Mouse (Mus musculus): ENCODE results near the gene Inpp5d.
A peak's percentile ranks its signal among the peaks of the same experiment; 100 is the strongest.

The Inpp5d gene

DNA sequence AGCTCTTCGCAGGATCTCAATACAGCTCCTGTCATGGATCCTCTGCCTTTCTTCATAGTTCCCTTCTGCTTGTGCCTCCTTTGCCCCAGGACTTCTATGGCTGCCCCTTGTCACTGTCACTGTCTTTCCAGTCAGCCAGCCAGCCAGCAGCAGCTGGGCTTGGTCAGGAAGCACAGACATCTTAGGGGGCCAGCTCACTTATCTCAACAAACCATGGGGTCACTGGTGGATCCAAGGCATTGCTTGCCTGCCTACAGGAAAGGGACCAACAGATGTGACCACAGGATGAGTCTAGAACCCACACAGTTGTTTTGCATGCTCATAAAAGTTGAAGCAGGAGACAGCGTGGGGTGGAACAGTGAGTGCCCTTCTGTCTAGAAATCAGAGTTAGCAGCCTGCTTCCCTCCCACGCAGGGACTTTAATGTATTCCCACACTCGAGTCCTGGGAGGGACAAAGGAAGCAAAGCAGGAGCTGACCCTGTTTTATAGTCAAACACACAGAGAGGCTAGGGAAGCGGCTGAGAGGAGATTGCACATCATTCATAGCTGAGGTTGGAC is 79.9 kb downstream of the Inpp5d start:
- peak in 1 of 2 experiments; percentile 42 for DNase-seq (ENCODE audit: low spot score in 2 of 2)

DNA sequence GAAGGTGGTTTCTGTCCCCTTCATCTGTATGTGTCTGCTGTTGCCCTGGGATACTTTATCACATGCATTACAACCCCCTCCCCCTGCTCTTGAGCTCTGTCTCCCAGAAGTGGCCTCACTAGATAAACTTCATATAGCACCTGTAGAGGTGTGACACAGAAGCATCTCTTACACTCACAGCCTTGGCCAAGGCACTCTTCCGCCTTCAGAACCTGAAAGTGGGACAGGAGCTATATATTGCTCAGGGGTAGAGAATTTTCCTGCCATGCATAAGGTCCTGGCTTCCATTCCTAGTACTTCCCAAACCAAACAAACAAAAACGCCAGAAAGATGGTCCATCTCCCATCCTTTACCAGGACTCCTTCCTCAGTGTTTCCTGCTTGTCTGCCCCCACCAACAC is 84.1 kb downstream of the Inpp5d start:
- DNase-seq (ENCODE audit: low spot score in 2 of 2) = no peak

DNA sequence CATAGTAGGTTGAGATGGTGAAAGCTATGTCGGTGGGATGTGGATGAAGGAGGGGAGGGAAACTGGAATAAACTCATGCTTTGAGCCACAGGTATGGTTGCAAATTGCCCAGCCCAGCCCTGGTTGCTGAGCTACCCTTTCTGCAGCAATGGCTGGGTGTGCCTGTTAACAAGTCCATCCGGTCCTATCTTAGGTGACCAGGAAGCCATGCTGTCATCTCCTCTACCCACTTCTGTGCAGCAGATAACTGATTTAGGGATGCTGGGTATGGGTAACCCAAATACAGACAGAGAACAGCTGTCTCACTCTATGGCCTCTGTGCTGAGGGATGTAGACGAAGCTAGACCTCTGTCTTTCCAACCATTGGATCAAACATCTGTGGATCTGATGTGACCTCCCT is 86.2 kb downstream of the Inpp5d start:
- no peak for DNase-seq (ENCODE audit: low spot score in 2 of 2)

DNA sequence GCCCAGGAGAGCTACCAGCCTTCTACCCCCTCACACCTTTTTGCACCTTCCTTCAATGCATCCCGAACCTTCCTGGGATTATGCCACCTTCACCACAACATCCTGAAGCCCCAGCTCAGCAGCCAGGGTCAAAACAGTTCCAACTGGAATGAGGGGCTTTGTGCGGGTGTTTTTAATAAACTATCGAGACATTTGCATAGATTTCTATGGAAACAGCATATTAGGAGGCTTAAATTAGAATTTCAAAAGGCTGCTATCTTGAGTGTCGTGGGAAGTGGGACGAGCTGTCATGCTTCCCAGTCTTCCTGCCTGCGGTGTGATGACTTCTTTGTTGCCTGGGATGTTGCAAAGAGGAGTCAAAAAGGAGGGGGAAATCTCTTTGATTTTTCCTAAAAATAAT is 88.9 kb downstream of the Inpp5d start:
- peak; percentile 58 to 87 for DNase-seq (ENCODE audit: low spot score in 2 of 2)

DNA sequence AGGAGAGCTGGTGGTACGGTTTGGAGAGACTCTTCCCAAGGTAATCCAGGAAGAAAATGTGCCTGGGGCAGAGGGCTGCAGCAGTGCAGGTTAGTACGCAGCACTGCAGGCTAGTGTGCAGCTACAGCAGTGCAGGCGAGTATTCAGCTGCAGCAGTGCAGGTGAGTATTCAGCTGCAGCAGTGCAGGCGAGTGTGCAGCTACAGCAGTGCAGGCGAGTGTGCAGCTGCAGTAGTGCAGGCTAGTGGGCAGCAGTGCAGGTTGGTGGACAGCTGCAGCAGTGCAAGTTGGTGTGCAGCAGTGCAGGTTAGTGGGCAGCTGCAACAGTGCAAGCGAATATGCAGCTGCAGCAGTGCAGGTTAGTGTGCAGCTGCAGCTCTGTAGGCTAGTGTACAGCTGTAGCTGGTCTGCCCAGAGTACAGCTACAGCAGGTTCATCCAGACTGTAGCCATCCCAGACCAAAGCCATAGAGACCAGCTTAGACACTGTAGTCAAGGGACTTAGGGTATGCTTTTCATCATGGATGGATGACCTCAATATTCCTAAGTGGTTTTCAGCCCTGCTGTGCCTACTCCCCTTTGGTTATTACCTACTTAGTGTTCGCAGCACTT is 89.7 kb downstream of the Inpp5d start:
- no peak for DNase-seq (ENCODE audit: low spot score in 2 of 2)

DNA sequence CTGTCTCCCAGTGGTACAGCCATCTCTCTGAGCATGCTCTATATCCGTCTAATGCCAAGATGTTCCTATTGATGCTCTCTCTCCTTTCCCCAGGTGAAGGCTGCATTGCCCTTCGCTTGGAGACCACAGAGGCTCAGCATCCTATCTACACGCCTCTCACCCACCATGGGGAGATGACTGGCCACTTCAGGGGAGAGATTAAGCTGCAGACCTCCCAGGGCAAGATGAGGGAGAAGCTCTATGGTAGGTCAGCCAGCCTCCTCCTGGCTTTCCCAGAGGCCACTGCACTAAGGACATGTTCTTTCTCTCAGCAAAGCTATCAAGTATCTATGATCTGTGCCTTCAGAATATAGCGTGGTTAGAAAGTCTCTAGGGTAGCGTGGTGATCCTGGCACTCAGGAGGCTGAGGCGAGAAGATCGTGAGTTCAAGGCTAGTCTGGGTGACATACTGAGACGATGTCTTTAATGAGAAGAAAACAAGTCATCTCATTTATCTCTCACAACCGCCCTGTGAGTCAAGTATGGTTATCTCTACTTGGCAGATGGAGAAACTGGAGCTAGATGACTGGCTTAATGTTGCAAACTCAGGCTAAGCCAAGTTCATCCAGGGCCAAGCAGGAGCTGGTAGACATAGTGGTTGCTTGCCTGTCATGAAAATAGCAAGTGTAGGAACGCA is 92.0 kb downstream of the Inpp5d start:
- no peak for DNase-seq (ENCODE audit: low spot score in 2 of 2)

DNA sequence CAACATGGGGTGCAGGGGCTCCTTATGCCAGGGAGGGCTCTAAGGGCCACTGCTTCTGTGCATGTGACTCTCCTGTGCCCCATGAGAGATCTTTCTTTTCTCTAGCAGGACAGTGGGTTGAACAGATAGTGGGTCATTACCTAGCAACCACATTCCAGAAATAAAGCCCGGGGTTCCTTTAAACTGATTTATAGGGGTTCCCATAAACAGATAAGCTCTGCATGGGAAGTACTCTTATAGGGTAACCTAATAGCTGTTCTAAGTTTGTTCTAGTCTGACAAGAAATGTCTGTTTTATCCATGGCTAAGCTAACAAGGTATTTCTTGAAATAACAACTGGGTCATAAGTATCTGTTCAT is 92.5 kb downstream of the Inpp5d start:
- no peak for DNase-seq (ENCODE audit: low spot score in 2 of 2)

DNA sequence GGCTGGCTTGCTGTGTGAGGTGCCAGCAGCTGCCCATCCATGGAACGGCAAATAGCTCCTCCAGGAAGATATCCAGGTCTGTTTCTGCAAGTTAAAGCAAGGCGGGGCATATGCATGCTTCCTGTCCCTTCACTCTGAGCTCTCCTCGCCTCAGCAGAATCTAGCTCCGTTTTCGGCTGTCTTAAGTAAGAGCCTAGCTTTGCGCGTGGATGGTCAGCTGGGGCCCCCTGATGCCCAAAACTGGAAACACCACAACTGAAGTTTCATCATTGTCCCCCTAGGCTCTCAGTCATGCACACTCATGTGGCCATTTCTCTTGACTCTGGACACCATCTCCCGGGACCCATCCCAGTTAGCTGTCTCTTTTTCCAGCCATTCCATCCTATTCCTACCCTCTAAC is 101.3 kb downstream of the Inpp5d start:
- DNase-seq (ENCODE audit: low spot score in 2 of 2) = peak; percentile 46 to 76

DNA sequence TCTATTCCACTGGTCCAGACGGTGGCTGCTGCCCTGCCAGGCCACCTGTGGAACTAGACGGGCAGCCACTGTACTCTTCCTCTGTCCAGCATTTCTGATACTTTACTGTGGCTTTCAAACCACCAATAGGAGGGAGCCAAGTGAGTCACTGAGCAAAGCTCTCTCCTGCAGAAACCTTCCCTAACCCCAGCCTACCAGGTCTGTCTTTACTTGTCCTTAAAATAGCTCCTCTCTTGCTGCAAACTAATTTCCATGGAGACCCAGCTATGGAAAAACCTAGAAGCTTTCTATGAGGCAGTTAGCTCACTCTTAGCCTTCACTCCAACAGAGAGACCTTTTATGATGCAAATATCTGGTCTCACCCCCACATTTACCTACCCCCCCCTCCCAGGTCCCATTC is 102.0 kb downstream of the Inpp5d start:
- no peak for DNase-seq (ENCODE audit: low spot score in 2 of 2)

DNA sequence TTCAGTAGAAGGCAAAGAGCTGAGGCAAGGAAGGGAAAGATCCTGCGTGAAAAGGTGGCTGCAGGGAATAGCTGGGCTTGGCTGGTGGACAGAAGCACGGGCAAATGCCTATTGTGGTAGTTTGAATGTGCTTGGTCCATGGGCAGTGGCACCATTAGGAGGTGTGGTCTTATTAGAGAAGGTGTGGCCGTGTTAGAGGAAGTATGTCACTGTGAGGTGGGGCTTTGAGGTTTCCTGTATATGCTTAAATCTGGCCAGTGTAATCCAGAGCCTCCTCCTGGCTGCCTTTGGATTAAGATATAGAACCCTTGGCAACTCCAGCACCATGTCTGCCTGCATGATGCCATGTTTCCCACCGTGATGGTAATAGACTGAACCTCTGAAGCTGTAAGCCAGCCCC is 103.2 kb downstream of the Inpp5d start:
- DNase-seq (ENCODE audit: low spot score in 2 of 2) = no peak

DNA sequence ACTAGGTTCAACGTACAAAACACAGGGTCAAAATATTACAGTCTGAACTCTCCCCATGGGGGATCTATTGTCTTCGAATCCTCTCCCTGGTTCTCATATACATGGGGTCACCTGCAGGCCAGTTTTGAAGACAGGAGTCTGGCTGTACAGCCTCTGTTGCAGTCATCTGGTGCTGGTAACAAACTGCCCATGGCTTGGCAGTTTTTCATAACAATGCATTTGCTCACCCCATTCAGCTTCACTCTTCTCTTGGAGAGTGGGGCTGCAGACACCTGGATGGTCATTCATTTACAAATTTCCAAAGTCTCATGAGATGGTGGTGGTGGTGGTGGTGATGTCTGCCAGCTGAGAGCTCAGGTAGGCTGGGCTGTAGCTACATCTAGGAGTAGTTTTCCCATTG is 109.0 kb downstream of the Inpp5d start:
- no peak for DNase-seq (ENCODE audit: low spot score in 2 of 2)

DNA sequence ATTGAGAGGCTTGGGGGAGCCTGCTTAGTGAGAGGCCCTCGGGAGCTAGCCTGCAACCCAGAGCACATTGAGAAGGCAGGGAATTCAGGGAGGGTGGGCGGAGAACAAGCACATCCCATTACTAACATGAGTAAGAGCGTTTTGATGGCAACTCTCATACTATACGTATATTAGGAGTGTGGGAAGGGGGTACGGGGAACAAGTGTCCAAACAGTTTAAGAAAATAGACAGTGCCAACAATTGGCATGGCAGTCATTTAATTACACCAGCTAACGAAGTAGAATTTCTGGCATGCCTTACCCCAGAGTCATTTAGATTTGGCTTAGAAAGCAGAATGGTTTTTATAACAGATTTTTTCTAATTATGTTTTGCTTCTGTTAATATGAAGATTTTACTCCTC is 109.7 kb downstream of the Inpp5d start:
- no peak for DNase-seq (ENCODE audit: low spot score in 2 of 2)

DNA sequence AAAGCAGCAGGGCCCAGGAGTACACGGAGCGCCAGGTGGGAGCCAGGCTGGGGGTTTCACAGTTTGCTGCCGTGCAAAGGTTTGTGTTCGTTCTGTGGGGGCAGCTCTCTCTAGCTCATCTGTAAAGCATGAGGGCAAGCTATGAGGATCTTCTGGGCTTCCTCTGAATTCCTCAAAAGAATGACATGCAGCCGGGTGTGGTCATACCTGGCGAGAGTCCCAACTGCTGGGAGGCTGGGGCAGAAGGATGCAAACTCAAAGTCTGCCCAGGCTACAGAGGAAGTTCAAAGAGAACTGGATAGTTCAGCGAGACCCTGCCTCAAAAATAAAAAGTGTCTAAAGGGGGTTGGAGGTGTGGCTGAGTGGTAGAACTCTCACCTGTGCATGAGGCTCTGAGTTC is 110.2 kb downstream of the Inpp5d start:
- no peak for DNase-seq (ENCODE audit: low spot score in 2 of 2)

DNA sequence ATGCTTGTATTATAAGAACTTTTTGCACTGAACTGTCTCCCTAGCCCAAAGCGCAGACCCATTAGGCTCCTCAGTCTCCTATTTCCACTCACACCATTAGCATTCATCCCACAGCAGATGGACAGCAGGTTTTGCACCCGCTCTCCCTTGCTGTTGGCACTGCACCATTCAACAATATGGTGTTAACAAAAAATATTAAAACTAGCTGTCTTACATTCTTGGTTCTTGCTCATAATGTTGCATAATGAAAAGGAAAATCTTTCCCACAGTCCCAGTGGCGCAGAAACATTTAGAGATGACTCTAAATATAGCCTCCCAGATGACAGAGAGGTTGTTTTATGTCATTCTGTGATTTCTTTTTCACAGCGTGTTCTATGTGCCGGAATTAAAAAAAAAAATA is 113.1 kb downstream of the Inpp5d start:
- DNase-seq (ENCODE audit: low spot score in 2 of 2) = peak in 1 of 2 experiments; percentile 72

DNA sequence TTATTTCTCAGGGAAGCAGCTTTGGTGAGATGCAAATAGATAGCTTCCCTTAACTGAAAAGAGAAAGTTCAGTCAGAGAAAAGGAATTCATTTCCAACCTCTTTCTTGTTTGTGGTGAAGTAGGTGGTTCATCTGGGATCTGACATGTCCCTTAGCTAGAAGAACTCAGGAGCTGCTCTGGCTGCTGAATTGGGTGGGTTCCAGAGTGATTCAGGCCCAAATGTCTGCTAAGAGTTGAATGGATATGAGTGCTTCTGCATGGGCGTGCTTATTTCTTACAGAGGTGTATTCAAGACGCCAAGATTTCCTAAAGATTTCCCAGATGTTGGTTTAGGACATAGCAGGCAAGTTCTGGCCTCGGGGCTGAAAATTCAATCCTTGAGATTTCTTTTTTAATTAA is 114.0 kb downstream of the Inpp5d start:
- DNase-seq (ENCODE audit: low spot score in 2 of 2) = peak in 1 of 2 experiments; percentile 50

DNA sequence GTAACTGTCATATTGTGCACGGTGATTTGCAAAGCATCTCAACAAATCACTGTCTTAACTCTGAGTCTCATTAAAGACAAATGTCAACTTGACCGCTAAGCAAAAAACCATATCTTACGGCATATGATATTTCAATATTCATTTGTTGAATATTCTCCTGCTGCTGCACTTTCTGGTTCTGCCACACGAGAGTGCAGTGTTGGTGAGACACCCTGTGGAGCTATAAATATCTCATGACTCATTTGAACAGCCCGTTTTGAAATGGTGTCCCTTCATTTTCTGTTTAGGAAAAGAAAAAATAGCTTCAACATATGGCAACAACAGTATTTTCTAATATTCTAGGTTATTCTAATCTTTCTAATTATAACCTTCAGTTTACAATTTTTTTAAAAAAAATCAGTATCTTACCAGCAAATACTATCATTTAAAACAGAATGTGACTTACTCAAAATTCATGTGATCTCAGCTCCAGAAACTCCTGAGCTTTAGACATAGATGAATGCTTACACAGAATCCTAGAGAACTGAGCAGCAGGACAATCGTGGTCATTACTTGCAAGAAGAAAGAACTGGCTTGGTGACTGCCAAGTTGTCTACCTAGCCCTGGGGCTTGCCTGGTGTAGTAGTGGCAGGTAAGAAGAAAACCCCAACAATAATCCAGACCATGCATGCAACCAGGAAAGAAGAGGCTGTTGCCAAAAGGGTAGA is 120.6 kb downstream of the Inpp5d start:
- DNase-seq (ENCODE audit: low spot score in 2 of 2) = no peak

DNA sequence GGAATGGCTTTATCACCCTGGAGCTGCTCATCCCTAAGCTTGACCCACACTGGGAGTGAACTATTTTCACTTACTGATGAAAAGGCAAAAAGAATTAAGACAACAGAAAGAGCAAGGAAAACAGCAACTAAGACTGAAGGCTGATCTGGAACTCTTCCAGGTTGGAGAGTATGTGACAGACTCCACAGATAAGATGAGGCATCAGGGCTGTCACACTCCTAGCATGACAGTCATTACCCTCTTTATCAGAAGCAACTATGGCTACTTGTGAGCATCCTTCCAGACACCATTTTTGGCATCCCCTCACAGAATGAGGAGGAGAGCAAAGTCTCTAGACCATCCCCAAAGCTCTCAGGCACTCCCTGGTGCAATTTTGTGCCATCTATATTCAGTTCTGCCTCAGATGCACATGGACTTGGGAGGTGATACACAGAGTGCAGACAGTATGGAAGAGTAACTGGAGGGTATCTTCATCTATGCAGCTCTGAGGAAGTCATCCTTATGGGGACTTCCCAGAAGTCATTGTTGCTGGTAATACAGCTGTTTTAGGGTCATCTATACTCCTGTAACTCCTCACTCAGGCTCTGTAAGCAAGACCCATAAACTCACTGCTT is 129.4 kb downstream of the Inpp5d start:
- no peak for DNase-seq (ENCODE audit: low spot score in 2 of 2)

DNA sequence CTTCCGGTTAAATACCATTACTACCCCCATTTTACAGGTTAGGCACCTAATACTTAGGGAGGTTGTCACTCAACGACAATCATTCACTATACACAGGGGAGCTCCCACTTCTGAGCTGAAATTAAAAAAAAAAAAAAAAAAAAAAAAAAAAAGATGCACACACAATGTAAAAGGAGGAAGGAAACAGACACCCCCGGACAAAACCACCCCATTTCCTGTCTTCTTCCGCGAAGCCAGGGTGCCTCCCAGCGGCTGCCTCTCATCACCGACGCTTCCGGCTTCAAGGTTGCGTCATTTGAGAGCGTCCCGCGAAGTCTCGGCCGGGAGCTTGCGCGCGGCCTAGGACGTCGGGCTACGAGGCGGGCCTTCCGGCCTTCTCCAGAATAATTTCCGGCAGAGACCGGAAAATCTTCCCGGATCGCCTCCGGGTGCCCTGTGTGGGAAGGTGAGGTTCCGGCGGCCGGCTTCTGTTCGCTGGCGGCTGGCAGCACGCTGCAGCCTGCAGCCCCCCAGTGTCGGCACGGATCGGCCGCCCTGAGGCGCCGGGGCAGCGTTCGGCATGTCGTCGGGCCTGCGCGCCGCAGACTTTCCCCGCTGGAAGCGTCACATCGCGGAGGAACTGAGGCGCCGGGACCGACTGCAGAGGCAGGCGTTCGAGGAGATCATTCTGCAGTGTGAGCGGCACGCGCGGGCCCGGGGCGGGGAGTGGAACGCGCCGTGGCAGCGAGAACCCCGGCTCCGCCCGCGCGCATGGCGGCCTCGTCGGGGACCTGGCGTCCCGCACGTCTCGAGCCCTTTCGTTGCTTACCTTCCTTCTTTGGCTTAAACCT is 135.7 kb downstream of the Inpp5d start, which contains the start of gene Atg16l1:
TSS of gene Atg16l1 (plus strand) at position 230 of the 830 bp plus-strand sequence.
- peak; percentile 97 to 98 for DNase-seq (ENCODE audit: low spot score in 2 of 2)

DNA sequence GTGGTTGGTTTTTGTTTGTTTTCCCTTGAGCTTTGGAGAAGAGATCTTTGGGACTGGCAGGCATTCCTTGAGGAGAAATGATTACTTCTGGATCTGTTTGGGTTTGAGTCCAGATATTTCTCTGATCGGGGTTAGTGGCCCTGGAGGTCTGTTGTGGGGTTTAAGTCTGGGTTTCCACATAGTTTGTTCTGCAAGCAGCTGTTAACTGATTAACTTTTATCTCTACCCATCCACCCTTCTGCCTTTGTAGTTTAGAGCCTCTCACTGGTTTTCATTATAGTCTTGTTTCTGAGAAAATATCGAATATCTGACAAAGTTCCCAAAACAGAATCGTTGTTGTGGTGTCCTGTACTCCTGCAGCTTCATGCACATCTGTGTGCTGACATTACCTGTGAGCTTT is 143.7 kb downstream of the Inpp5d start:
- no peak for DNase-seq (ENCODE audit: low spot score in 2 of 2)

DNA sequence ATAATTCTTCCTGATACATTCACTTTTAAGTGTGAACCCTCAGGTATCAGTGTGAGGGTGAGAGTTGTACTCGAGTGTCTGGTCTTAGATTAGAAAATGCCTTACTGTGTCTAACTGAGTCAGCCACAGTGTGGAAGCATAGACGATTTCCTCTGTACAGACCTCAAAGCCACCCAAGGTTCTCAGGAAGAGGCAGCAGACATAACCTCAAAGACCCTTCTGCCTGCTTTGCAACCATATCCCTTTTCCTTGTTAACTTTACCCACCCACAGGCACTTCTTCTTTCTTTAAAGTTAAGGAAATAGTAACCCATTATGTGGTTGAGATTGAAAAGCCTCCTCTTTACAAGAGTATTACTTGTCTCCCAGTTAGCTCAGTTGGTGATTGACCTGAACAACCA is 145.6 kb downstream of the Inpp5d start:
- DNase-seq (ENCODE audit: low spot score in 2 of 2) = no peak

DNA sequence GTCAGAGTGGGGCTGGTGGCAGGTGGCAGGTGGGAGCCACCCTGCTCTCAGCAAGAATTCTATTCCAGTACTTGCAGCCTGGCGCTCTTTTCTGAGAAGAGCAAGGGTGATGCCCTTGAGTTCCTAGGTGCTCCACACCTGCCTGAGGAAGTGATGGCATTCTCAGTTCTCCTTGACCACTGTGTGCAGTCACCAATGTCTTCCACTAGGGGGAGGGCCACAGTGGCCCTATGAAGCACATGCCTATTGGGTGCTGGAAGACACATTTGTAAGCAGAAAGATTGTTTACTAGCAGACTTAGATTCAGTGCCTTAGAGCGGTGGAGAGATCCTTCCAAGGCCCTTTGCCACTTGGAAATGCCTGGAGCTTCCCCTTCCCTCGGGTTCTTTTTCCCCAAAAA is 146.1 kb downstream of the Inpp5d start:
- DNase-seq (ENCODE audit: low spot score in 2 of 2) = no peak

DNA sequence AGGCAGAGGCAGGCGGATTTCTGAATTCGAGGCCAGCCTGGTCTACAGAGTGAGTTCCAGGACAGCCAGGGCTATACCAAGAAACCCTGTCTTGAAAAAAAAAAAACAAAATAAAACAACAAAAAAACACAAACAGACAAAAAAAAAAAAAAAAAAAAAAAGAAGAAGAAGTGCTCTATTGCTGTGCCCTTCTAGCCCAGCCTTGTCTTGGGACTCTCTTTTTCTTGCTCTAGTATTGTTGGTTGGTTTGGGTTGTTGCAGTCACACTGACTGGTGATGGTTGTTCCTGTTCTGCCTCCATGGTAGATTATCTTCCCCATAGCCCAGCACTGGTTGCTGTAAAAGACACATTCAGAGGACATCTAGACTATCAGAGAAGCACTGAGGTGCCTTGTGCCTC is 149.2 kb downstream of the Inpp5d start:
- no peak for DNase-seq (ENCODE audit: low spot score in 2 of 2)

Data from frontal cortex, postnatal 36 days (tissue).